Mouse (Mus musculus) forebrain, postnatal 0 days (tissue): ENCODE results near the gene Selp. TPM values are rescaled to one million over a fixed set of nuclear protein-coding genes. Genes with fewer than 3 reads are reported as not detected.
A peak's percentile ranks its signal among the peaks of the same experiment; 100 is the strongest.

Source experiments
- ATAC-seq: fragments of 200-750 bp; cut with Nextera tagmentation; 2 replicates; pipeline ENCODE4 v1.8.0; 2017; ENCODE audit warnings: mild to moderate bottlenecking, moderate library complexity
- DNase-seq: peaks from one replicate; pipeline ENCODE4 v3.0.0-alpha.2; 2015
- H3K27ac ChIP-seq: fragments of 300-500 bp; sonication (generic); 2 replicates; pipeline ENCODE4 v1.5.1; 2014; ENCODE audit warnings: low read depth, mild to moderate bottlenecking, antibody characterized with exemption, low read length, moderate library complexity, mixed read lengths
- H3K27me3 ChIP-seq: fragments of 300-500 bp; sonication (generic); 2 replicates; pipeline ENCODE4 v1.6.1; 2014; ENCODE audit warnings: mild to moderate bottlenecking, low read length, mixed read lengths; ENCODE audit not compliant: insufficient read depth
- H3K36me3 ChIP-seq: fragments of 300-500 bp; sonication (generic); 2 replicates; pipeline ENCODE4 v1.6.1; 2014; ENCODE audit warnings: mild to moderate bottlenecking, moderate library complexity; ENCODE audit not compliant: insufficient read depth
- H3K4me1 ChIP-seq: fragments of 300-500 bp; sonication (generic); 2 replicates; pipeline ENCODE4 v1.6.1; 2014; ENCODE audit warnings: antibody characterized with exemption; ENCODE audit not compliant: insufficient read depth
- H3K4me2 ChIP-seq: fragments of 300-500 bp; sonication (generic); 2 replicates; pipeline ENCODE4 v1.6.1; 2014; ENCODE audit warnings: low read depth, mild to moderate bottlenecking, moderate library complexity
- H3K4me3 ChIP-seq: fragments of 300-500 bp; sonication (generic); 2 replicates; pipeline ENCODE4 v1.5.1; 2014; ENCODE audit warnings: low read depth, low read length, mixed read lengths
- H3K9ac ChIP-seq: fragments of 300-500 bp; sonication (generic); 2 replicates; pipeline ENCODE4 v1.6.1; 2014; ENCODE audit warnings: mild to moderate bottlenecking
- H3K9me3 ChIP-seq: fragments of 300-500 bp; sonication (generic); 2 replicates; pipeline ENCODE4 v1.6.1; 2016; ENCODE audit warnings: low read length
- CTCF ChIP-seq: sonication (generic); IDR thresholded peaks from 2 replicates; pipeline ENCODE4 v1.5.1; 2016; ENCODE audit warnings: antibody characterized with exemption, control low read depth, low read depth
- WGBS: fragments of 180-500 bp; shearing (Covaris S2); extraction: QIAGEN DNeasy Blood & Tissue Kit; methylation state at CpG from one replicate; pipeline ENCODE4 v1.1.7; 2014; 5-methylcytosine and 5-hydroxymethylcytosine counted together
- polyA plus RNA-seq: library from polyadenylated mRNA; unstranded; fragments of >200 nt; fragmentation: Nextera tagmentation; extraction: Ambion mirVana; gene quantifications from 2 replicates; pipeline ENCODE4 v1.2.1, GENCODE M21; 2015
- total RNA-seq: library from RNA; depleted of rRNA; stranded (reverse); fragments of >200 nt; gene quantifications from 2 replicates; pipeline ENCODE4 v1.2.3, GENCODE M21; 2014

Selp gene
- total and polyA plus RNA-seq, 2 experiments from 2014 or later = not detected

DNA sequence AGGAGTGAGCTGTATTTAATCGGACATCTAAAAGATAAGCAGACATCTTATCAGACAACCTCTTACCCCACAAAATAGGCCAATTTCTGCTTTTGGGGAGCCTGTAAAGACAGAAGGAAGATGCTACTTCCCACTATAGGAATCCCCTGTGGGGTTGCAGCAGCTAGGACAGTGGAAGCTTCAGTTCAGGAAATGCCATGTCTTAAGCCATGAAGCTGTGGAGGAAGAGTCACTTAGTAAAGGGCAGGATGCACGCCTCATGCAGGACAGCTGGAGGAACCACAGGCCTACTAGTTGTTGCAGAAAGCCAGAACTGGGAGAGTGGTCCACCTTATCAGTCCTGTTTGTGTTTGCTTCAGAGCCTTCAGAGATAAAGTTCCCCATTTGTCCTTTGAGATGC, 55.4 kb downstream of the Selp start:
- 93% methylated on average over 2 of the region's 2 CpGs for WGBS
- Histone ChIP-seq H3K36me3 (no peaks in the 10 kb centered on the region), H3K4me3 (no peak overlapping the region)

DNA sequence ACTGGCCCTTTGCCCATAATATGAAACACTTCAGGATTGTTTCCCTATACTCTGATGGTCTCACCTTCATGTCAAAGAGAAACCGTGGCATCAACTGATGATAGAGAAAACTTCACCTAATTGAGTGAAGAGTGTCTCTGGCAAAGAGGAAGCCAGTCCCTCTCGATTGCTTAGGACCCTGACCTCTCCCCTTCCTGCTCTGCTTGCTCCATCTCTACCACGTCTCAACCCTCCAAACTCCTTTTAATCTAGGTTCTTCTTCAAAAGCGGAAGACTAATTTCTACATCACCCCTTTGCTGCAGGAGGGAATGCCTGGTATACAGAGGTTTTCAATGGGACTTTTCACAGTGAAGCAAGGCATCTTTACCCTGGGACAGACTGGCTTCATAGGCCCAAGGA, 58.1 kb downstream of the Selp start:
- Histone ChIP-seq H3K27ac (no peak overlapping the region), H3K4me3 (no peak overlapping the region), H3K4me1 (no peaks in the 10 kb centered on the region), H3K27me3 (no peaks in the 10 kb centered on the region), H3K9me3 (0 out of 2 replicates have a peak, but pooled peaks cover 4% of the 10 kb centered on the region), H3K4me2 (no peak overlapping the region), H3K9ac (no peak overlapping the region), H3K36me3 (no peaks in the 10 kb centered on the region)
- no peak for ATAC-seq
- no peak for DNase-seq
- no peak for TF ChIP-seq CTCF
- 81% methylated on average over 4 of the region's 4 CpGs for WGBS

More for the DNA sequence above, 55.4 kb downstream of the Selp start:
- H3K4me2 ChIP-seq = no peak overlapping the region
- no peak for TF ChIP-seq CTCF
- no peaks in the 10 kb centered on the region for H3K4me1 ChIP-seq
- DNase-seq = no peak
- ATAC-seq = no peak
- no peaks in the 10 kb centered on the region for H3K27me3 ChIP-seq
- 0 out of 2 replicates have a peak, but pooled peaks cover 4% of the 10 kb centered on the region for H3K9me3 ChIP-seq
- no peak overlapping the region for H3K27ac ChIP-seq
- H3K9ac ChIP-seq = no peak overlapping the region

DNA sequence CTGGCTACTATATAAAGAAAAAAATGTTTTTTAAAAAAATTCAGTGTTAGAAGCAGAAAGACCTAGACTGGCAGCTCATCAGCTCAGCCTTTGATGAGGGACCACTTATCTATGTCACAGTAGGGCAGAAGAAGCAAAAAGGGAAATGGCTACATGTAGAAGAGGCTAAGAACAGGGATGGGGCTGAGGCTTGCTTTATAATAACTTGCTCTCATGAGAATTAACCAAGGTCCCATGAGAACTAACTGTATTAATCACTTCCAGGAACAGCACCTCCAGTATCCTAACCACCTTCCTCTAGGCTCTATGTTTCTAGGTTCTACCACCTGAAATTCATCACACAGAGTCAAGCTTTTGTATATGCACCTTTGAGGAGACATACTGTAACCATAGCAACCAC, 61.8 kb downstream of the Selp start:
- Histone ChIP-seq H3K4me1 (no peaks in the 10 kb centered on the region), H3K4me3 (no peak overlapping the region), H3K9ac (no peak overlapping the region), H3K36me3 (no peaks in the 10 kb centered on the region), H3K27ac (no peak overlapping the region), H3K27me3 (no peaks in the 10 kb centered on the region), H3K9me3 (0 out of 2 replicates have a peak, but pooled peaks cover 4% of the 10 kb centered on the region), H3K4me2 (no peak overlapping the region)
- no peak for TF ChIP-seq CTCF
- DNase-seq (no peak), ATAC-seq (no peak)

DNA sequence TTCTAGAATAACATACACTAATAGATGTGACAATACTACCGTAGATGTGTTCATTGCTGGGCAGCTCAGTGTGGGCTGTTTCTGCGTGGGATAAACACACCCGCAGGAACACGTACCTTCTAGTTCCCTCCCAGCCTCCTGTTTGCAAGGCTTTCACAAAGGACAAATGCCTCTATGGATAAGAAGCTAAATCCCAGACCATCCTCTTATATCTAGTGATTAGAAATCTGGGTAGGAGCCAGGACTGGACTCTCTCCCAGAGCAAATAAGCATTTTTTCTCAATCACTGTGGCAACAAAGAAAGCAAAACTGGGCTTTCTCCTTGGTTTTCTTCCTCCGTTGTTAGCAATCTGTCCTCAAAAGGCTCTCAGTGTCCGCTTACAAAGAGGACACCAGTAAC, 63.4 kb downstream of the Selp start:
- no peak for TF ChIP-seq CTCF
- no peak for ATAC-seq

GRCm38 (mm10) chr1:164184142-164184870, 69.2 kb downstream of the Selp start:
- H3K36me3 ChIP-seq = no peaks in the 10 kb centered on the region
- no peak overlapping the region for H3K27ac ChIP-seq
- DNase-seq (peak; percentile 87), ATAC-seq (peak; percentile 88)
- no peaks in the 10 kb centered on the region for H3K4me1 ChIP-seq
- WGBS = 42% methylated on average over 16 of the region's 16 CpGs
- H3K4me3 ChIP-seq = peak overlapping the region; percentile 17
- H3K9me3 ChIP-seq = no peaks in the 10 kb centered on the region
- H3K27me3 ChIP-seq = no peaks in the 10 kb centered on the region
- H3K9ac ChIP-seq = no peak overlapping the region
- peak overlapping the region; percentile 44 for H3K4me2 ChIP-seq
- peak; percentile 88 for TF ChIP-seq CTCF

More for the DNA sequence above, 63.4 kb downstream of the Selp start:
- H3K27me3 ChIP-seq = no peaks in the 10 kb centered on the region
- no peak overlapping the region for H3K9ac ChIP-seq
- H3K36me3 ChIP-seq = no peaks in the 10 kb centered on the region
- 56% methylated on average over 6 of the region's 6 CpGs for WGBS
- H3K9me3 ChIP-seq = no peaks in the 10 kb centered on the region
- H3K4me1 ChIP-seq = no peaks in the 10 kb centered on the region
- H3K27ac ChIP-seq = no peak overlapping the region
- peak; percentile 5 for DNase-seq
- H3K4me3 ChIP-seq = no peak overlapping the region
- no peak overlapping the region for H3K4me2 ChIP-seq

- no peaks in the 10 kb centered on the region for H3K4me1 ChIP-seq
- no peak overlapping the region for H3K27ac ChIP-seq
- H3K9ac ChIP-seq = no peak overlapping the region
- no peak overlapping the region for H3K4me2 ChIP-seq
- no peaks in the 10 kb centered on the region for H3K27me3 ChIP-seq
- H3K36me3 ChIP-seq = no peaks in the 10 kb centered on the region
- no peak for DNase-seq
- H3K4me3 ChIP-seq = no peak overlapping the region
- 45% methylated on average over 8 of the region's 8 CpGs for WGBS
- no peaks in the 10 kb centered on the region for H3K9me3 ChIP-seq
- no peak for TF ChIP-seq CTCF
- ATAC-seq = peak; percentile 36; the same call in 1 of the 2 replicates
Observed at GRCm38 (mm10) chr1:164184871-164185223, 69.8 kb downstream of the Selp start.

- peak; percentile 3 for DNase-seq
- Histone ChIP-seq H3K4me2 (no peak overlapping the region), H3K27ac (no peak overlapping the region), H3K9ac (no peak overlapping the region), H3K4me3 (no peak overlapping the region), H3K4me1 (no peaks in the 10 kb centered on the region), H3K36me3 (no peaks in the 10 kb centered on the region), H3K9me3 (no peaks in the 10 kb centered on the region), H3K27me3 (no peaks in the 10 kb centered on the region)
- TF ChIP-seq CTCF = no peak
- ATAC-seq = no peak
- 51% methylated on average over 4 of the region's 4 CpGs for WGBS
Observed at GRCm38 (mm10) chr1:164185316-164185715, 70.3 kb downstream of the Selp start.
